Mouse (Mus musculus): Measurements from ENCODE around the gene Rps17. TPM values are rescaled to one million over a fixed set of nuclear protein-coding genes. Genes with fewer than 3 reads are reported as not detected.

Rps17 gene
- polyA plus RNA-seq, 1 experiment from 2014 or later: 1,280 TPM

GRCm38 (mm10) chr7:81345447-81346170, 555 bp upstream of the Rps17 start:
- peak overlapping the region; percentile 33; the same call in 1 of the 2 replicates for H3K9ac ChIP-seq
- H3K4me2 ChIP-seq: peak overlapping the region; percentile 48
- no peaks in the 10 kb centered on the region for H3K9me3 ChIP-seq
- peaks cover 24% of the 10 kb centered on the region for H3K4me1 ChIP-seq
- peaks cover 28% of the 10 kb centered on the region for H3K36me3 ChIP-seq
- ATAC-seq (ENCODE audit: insufficient number of reproducible peaks, low FRiP score, low TSS enrichment, low read depth): no peak
- peak overlapping the region; percentile 88 for H3K4me3 ChIP-seq
- 62% methylated on average over 15 of the region's 15 CpGs for WGBS
- no peaks in the 10 kb centered on the region for H3K27me3 ChIP-seq
- H3K27ac ChIP-seq: peak overlapping the region; percentile 67

GRCm38 (mm10) chr7:81343831-81344230, 1.2 kb downstream of the Rps17 start:
- Histone ChIP-seq H3K9me3 (no peaks in the 10 kb centered on the region), H3K4me3 (peak overlapping the region; percentile 88), H3K36me3 (peaks cover 44% of the 10 kb centered on the region), H3K4me1 (peaks cover 24% of the 10 kb centered on the region), H3K9ac (peak overlapping the region; percentile 91), H3K4me2 (peak overlapping the region; percentile 74), H3K27ac (peak overlapping the region; percentile 18; the same call in 1 of the 2 replicates), H3K27me3 (no peaks in the 10 kb centered on the region)
- WGBS: 6% methylated on average over 10 of the region's 10 CpGs
- no peak for ATAC-seq (ENCODE audit: insufficient number of reproducible peaks, low FRiP score, low TSS enrichment, low read depth)

DNA sequence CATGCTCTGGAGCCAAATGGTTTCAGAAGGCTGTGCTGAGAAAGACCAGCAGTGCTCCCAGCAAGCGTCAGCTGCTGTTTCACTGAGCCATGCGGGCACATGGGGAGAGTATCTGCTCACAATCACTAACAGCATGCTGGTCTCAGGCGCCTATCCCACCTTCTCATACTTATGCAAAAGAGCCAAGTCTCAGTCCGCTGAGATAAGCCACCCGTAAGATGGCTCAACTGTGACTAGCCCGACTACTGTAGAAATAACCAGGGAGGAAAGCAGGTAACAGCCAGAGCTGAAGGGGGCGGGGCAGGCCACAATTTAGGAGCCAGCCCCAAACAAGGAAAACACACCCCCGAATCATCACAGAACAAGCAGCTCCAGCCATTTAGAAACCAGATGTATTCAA, 1.7 kb downstream of the Rps17 start:
- WGBS: 38% methylated on average over 8 of the region's 8 CpGs
- Histone ChIP-seq H3K27ac (no peak overlapping the region), H3K36me3 (peaks cover 49% of the 10 kb centered on the region)

DNA sequence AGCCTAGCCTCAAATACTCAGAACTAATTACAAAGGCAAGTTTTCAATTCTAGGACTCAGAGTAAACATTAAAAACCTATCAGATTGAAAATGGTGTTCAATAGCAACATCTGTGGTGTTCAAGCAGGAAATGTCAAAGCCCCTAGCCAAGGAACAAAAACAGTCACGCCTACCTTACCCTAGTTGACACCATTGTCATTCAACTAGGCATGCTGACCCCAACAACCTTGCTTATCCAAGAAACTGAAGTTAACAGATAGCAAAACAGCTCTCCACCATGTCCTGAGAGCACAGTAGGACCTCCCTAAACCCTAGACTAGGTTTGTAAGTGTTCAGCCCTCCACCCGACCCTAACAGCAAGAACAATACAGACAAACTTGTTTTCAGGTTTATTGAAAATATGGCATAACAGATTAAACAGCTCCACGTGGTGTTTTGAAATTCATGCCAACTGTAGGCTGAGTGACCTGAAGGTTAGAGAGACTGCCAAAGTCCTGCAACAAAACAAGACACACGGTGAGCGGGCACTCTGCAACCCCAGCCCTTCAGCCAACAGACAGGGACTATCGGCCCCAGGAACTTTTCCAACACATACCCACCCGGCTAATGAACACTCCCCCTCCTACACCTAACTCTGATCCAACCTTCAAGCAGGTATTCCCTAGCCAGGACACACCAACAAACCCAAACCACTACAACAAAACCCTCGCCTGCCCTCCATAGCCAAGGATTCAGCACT, 2.5 kb downstream of the Rps17 start:
- peak overlapping the region; percentile 88 for H3K4me3 ChIP-seq
- WGBS: 72% methylated on average over 8 of the region's 8 CpGs
- peaks cover 53% of the 10 kb centered on the region for H3K36me3 ChIP-seq
- H3K27ac ChIP-seq: no peak overlapping the region
- H3K9me3 ChIP-seq: no peaks in the 10 kb centered on the region
- peaks cover 24% of the 10 kb centered on the region for H3K4me1 ChIP-seq
- no peaks in the 10 kb centered on the region for H3K27me3 ChIP-seq
- H3K9ac ChIP-seq: no peak overlapping the region
- ATAC-seq (ENCODE audit: insufficient number of reproducible peaks, low FRiP score, low TSS enrichment, low read depth): no peak
- H3K4me2 ChIP-seq: peak overlapping the region; percentile 74

More for the DNA sequence above, 1.7 kb downstream of the Rps17 start:
- peak overlapping the region; percentile 91 for H3K9ac ChIP-seq
- peak overlapping the region; percentile 74 for H3K4me2 ChIP-seq
- no peaks in the 10 kb centered on the region for H3K27me3 ChIP-seq
- H3K4me3 ChIP-seq: peak overlapping the region; percentile 88
- ATAC-seq (ENCODE audit: insufficient number of reproducible peaks, low FRiP score, low TSS enrichment, low read depth): no peak
- peaks cover 24% of the 10 kb centered on the region for H3K4me1 ChIP-seq
- H3K9me3 ChIP-seq: no peaks in the 10 kb centered on the region

- no peak overlapping the region for H3K9ac ChIP-seq
- no peak overlapping the region for H3K4me2 ChIP-seq
- no peak overlapping the region for H3K4me3 ChIP-seq
- H3K27me3 ChIP-seq: no peaks in the 10 kb centered on the region
- H3K9me3 ChIP-seq: no peaks in the 10 kb centered on the region
- ATAC-seq (ENCODE audit: insufficient number of reproducible peaks, low FRiP score, low TSS enrichment, low read depth): no peak
- peaks cover 62% of the 10 kb centered on the region for H3K36me3 ChIP-seq
- H3K4me1 ChIP-seq: peaks cover 24% of the 10 kb centered on the region
- H3K27ac ChIP-seq: no peak overlapping the region
- 55% methylated on average over 3 of the region's 3 CpGs for WGBS
These were observed 3.5 kb downstream of the Rps17 start for GRCm38 (mm10) chr7:81341563-81341962.

GRCm38 (mm10) chr7:81339783-81340182, 5.3 kb downstream of the Rps17 start:
- H3K4me1 ChIP-seq: peaks cover 21% of the 10 kb centered on the region
- no peak for ATAC-seq (ENCODE audit: insufficient number of reproducible peaks, low FRiP score, low TSS enrichment, low read depth)
- no peak overlapping the region for H3K4me2 ChIP-seq
- H3K9me3 ChIP-seq: no peaks in the 10 kb centered on the region
- peaks cover 76% of the 10 kb centered on the region for H3K36me3 ChIP-seq
- H3K27ac ChIP-seq: no peak overlapping the region
- H3K27me3 ChIP-seq: no peaks in the 10 kb centered on the region
- WGBS: 82% methylated on average over 4 of the region's 4 CpGs
- no peak overlapping the region for H3K4me3 ChIP-seq
- no peak overlapping the region for H3K9ac ChIP-seq

DNA sequence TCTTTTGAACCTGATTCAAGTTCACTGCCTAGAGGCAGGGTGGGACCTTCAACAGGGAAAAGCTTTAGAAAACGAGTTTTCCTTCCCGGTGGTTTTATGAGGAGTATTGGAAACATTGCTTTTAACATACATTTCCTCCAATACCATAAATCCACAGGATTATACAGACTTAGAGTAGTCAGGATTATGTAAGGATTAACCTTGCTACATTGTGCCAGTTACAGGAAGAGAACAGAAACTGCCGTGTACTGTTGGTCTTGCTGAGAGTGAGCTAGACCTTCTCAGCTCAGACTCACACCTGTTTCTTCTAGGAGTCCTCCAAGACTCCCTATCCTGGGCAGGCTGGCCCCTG, 6.6 kb downstream of the Rps17 start:
- Histone ChIP-seq H3K27me3 (no peaks in the 10 kb centered on the region), H3K4me3 (no peak overlapping the region), H3K27ac (no peak overlapping the region), H3K9me3 (no peaks in the 10 kb centered on the region), H3K4me2 (no peak overlapping the region), H3K4me1 (peaks cover 15% of the 10 kb centered on the region), H3K36me3 (peaks cover 81% of the 10 kb centered on the region), H3K9ac (no peak overlapping the region)
- 52% methylated on average over 3 of the region's 3 CpGs for WGBS
- ATAC-seq (ENCODE audit: insufficient number of reproducible peaks, low FRiP score, low TSS enrichment, low read depth): no peak

GRCm38 (mm10) chr7:81337785-81338521, 7.1 kb downstream of the Rps17 start:
- Histone ChIP-seq H3K36me3 (peaks cover 81% of the 10 kb centered on the region), H3K4me1 (peaks cover 9% of the 10 kb centered on the region), H3K4me2 (no peak overlapping the region), H3K9me3 (no peaks in the 10 kb centered on the region), H3K9ac (no peak overlapping the region), H3K4me3 (no peak overlapping the region), H3K27me3 (no peaks in the 10 kb centered on the region), H3K27ac (no peak overlapping the region)
- 96% methylated on average over 21 of the region's 21 CpGs for WGBS
- no peak for ATAC-seq (ENCODE audit: insufficient number of reproducible peaks, low FRiP score, low TSS enrichment, low read depth)

DNA sequence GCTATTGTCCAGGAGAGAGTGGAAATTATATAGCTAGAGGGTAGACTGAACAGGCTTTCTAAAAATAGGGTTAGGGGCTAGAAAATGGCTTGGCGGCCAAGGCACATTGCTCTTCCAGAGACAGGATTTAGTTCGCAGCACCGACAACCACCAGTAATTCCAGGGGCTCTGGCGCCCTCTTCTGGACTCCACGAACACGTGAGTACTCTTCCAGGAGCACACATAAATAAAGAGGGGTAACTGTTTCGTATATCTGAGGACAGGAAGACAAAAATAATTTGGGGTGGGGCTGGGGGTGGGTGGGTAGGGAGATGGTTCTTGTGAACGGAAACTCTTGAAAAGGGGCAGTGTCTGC, 8.6 kb downstream of the Rps17 start:
- no peak overlapping the region for H3K9ac ChIP-seq
- no peaks in the 10 kb centered on the region for H3K9me3 ChIP-seq
- ATAC-seq (ENCODE audit: insufficient number of reproducible peaks, low FRiP score, low TSS enrichment, low read depth): no peak
- H3K27me3 ChIP-seq: no peaks in the 10 kb centered on the region
- no peaks in the 10 kb centered on the region for H3K4me1 ChIP-seq
- H3K4me3 ChIP-seq: no peak overlapping the region
- H3K27ac ChIP-seq: no peak overlapping the region; the same call in 1 of the 2 replicates
- no peak overlapping the region for H3K4me2 ChIP-seq
- 48% methylated on average over 8 of the region's 8 CpGs for WGBS
- H3K36me3 ChIP-seq: peaks cover 73% of the 10 kb centered on the region

DNA sequence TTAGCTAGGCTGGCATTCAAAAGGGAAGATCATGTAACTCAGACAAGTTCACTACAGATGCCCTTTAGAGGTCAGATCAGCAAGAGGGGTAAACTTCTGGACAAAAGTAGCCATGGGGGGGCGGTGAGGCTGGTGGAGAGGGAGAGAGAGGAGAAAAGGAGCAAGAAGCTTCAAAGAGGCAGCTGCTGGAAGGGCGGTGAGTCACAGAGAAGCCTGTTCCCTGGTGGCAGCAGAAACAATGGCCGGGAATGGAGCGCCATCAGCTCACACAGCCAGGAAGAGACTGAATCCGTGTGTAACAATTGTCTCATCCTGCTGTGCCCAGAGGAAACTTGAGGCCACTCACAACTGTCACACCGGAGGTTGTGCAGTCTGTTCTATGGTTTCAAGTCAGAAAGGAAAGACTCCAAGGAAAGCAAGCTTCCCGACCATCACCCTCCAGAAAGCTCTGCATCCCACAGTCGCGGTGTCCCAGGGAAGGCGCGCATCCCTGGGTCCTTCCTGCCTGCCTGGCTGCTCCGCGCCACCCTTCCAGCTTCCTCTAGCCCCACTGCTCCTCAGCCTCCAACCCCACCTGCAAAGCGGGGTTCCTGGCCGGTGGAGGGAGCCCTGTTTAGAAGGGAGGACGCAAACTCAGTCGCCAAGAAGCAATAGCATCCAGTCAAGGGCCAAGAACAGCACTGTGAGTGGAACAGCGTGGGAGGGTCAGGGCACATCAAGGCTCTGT, 9.2 kb downstream of the Rps17 start:
- peaks cover 68% of the 10 kb centered on the region for H3K36me3 ChIP-seq

GRCm38 (mm10) chr7:81331851-81332250, 13.2 kb downstream of the Rps17 start:
- Histone ChIP-seq H3K4me2 (no peak overlapping the region), H3K4me1 (no peaks in the 10 kb centered on the region), H3K4me3 (no peak overlapping the region), H3K36me3 (peaks cover 48% of the 10 kb centered on the region), H3K27ac (no peak overlapping the region), H3K27me3 (no peaks in the 10 kb centered on the region), H3K9ac (no peak overlapping the region), H3K9me3 (no peaks in the 10 kb centered on the region)
- 85% methylated on average over 7 of the region's 7 CpGs for WGBS
- ATAC-seq (ENCODE audit: insufficient number of reproducible peaks, low FRiP score, low TSS enrichment, low read depth): no peak

More for the DNA sequence above, 9.2 kb downstream of the Rps17 start:
- no peaks in the 10 kb centered on the region for H3K4me1 ChIP-seq
- H3K27me3 ChIP-seq: no peaks in the 10 kb centered on the region
- no peak overlapping the region for H3K4me3 ChIP-seq
- H3K9me3 ChIP-seq: no peaks in the 10 kb centered on the region
- no peak overlapping the region for H3K4me2 ChIP-seq
- no peak overlapping the region for H3K9ac ChIP-seq
- H3K27ac ChIP-seq: no peak overlapping the region; the same call in 1 of the 2 replicates
- no peak for ATAC-seq (ENCODE audit: insufficient number of reproducible peaks, low FRiP score, low TSS enrichment, low read depth)
- WGBS: 85% methylated on average over 18 of the region's 18 CpGs
